Mouse (Mus musculus) ES-E14 (cell line): ENCODE results near the gene Dupd1.

Experiments used
- CHD2 ChIP-seq: IDR thresholded peaks from 2 replicates; pipeline ENCODE4 v1.6.1; 2014; ENCODE audit warnings: mild to moderate bottlenecking, low read depth, low read length, inconsistent platforms
- HCFC1 ChIP-seq: IDR thresholded peaks from 2 replicates; pipeline ENCODE4 v1.6.1; 2012; ENCODE audit warnings: low read length, inconsistent platforms, borderline replicate concordance; ENCODE audit not compliant: insufficient read depth
- ZNF384 ChIP-seq: IDR thresholded peaks from 2 replicates; pipeline ENCODE4 v1.6.1; 2012; ENCODE audit warnings: low read depth, low read length, inconsistent platforms

- TF ChIP-seq ZNF384: no peak
- no peak for TF ChIP-seq CHD2
- no peak for TF ChIP-seq HCFC1
Observed at GRCm38 (mm10) chr14:21691070-21691469, 23.3 kb downstream of the Dupd1 start.
